Mouse (Mus musculus) liver, embryonic 14.5 days (tissue): Measurements from ENCODE around the gene Gm42742.

Source experiments
- CTCF ChIP-seq: IDR thresholded peaks from 2 replicates; pipeline ENCODE4 v1.5.1; 2016; ENCODE audit warnings: antibody characterized with exemption, low read depth, control low read depth
- EP300 ChIP-seq: IDR thresholded peaks from 2 replicates; pipeline ENCODE4 v1.6.1; 2016; ENCODE audit warnings: antibody characterized with exemption, low read depth

- TF ChIP-seq CTCF (no peak), EP300 (no peak)
Measured at GRCm38 (mm10) chr7:127011051-127011450, 9.8 kb downstream of the Gm42742 start.
